Mouse (Mus musculus): Measurements from ENCODE around the gene 4931406P16Rik.

DNA sequence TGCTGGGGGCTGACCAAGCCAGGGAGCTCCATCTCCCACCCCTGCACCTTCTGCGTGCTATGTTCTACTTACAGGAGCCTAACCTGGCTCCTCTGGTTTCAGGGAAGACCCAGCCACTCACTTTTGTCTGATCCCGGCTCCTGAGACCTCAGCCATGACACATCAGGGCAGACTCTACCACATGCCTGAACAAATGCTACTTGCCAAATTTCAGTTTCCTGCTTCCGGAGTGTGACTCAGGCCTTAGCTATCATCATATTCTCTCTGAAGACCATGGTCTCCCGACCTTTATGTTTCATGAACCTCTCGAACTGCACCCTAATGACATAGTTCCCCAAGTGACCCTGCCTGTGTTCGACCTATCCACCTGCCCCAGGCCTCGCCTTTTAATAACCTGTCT lies 100.1 kb downstream of the 4931406P16Rik start:
- TF ChIP-seq POLR2A (IDR thresholded peaks at IDR 0.05; ENCODE audit: low read depth, low read length): no peak
- TF ChIP-seq CTCF (IDR thresholded peaks at IDR 0.05; ENCODE audit: extremely low read depth, insufficient read length, insufficient replicate concordance, low read depth, low read length): no peak

Measured in small intestine, adult 2 months (tissue).